Mouse (Mus musculus): ENCODE results near the gene Tmem256.
"Not testable (repeated sequence)": the region's sequence is repeated elsewhere in the genome, so short reads cannot be mapped to it uniquely, and the experiment has no call there.

Gene Tmem256

DNA sequence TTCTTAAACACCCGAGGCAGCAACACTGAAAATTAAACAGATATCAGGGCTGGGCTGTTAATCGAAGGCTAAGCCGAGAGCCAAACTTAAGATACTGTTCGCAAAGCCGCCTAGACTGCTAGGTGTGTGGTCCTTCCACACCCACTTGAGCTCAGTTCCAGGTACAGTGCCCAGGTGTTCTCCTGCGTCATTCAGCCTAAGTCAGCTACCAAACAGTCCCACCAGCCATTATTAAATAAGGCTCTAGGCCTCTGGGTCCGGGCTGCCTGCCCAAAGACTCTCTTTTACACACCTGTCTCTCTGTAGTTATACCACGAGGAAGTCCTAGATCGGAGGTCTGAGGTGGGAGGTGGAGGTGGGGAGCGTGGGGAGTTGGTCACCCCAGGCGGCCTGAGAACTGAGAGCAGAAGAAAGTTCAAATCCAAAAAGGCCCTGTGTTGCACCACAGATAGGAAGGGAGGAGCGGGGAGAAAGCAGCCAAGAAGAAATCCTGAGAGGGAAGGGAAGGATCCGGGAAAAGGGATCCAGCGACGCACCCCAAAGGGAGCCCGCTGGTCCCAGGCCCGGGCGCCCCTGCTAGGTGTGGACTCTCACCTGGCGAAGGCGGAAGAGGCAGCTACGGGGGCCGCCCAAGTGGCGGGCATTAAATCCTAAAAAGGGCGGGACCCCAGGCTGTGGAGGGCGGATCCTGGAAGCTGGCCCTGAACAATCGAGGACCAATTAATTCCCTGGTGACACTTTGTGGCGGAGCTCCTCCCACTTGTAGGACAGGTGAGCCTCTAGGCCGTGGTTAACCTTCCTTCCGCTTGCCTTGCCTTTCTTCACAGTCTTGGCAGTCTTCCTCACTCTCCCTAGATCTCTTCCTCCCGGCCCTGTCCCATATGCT, 20.0 kb downstream of the Tmem256 start, which contains the start of gene Tnk1:
Tnk1 (minus strand) TSS at position 618 of the 886 bp plus-strand sequence.
- DNase-seq = peak; percentile 81

DNA sequence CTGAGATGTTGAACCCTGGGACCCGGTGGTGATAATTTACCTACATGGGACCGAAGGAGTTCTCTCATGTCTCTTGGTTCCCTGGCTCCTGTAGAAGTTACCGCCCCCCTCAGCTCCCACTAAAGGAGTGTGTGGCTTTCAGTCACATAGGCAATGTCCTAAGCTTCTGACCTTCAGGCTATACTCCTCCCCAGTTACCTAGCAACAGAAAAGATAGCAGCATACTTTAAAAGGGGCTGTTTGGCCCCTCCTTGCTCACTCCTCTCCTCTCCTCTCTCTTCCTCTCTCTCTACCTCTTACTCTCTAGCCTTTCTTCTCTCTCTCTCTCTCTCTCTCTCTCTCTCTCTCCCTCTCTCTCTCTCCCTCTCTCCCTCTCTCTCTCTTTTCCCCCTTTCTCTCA, 25.4 kb downstream of the Tmem256 start:
- not testable (repeated sequence) for DNase-seq

DNA sequence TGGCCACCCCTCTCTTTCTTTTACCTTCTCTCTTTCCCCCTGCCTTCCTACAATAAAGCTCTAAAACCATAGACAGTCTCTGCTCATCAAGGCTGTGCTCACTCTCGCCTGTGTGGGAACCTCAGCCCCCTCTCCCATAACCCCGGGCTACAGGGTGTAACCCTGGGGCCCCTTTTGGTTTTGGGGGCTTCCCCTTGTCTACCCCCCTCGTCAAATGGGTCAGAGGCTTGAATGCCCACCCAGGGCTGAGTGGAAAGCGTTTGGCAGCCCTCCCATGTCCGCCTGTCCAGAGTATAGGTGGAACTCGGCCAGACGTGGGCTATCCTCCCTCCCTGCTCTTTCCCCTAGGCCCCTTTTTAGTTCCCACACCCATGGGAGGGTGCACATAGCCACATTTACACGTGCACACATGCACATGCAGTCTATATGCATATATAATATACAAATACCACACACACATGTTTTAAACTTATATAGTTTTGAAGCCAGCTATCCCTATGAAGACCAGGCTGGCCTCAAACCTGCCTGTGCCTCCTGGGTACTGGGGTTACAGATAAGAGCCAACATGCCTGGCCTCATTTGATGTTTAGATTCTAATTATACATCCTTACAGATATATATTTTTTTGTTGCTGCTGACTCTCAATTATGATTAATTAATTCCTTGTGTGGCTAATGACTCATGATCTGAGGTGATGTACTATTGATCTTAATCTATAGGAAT, 26.0 kb downstream of the Tmem256 start:
- no peak for DNase-seq

DNA sequence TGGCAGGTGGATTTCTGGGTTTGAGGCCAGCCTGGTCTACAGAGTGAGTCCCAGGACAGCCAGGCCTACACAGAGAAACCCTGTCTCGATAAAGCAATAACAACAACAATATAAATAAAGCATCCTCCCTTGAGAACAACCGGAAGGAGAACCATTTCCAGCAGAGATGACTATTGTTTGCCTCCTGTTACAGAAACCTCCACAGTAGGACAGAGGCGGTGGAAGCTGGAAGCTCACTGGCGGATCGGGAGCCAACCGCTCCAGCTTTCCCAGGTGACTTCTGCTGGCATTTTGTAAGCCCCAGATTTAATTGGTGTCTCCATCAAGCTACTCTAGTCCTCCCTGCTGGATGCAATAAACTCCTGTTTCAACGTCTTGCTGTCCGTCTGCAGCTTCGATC, 27.2 kb downstream of the Tmem256 start:
- DNase-seq = no peak

DNA sequence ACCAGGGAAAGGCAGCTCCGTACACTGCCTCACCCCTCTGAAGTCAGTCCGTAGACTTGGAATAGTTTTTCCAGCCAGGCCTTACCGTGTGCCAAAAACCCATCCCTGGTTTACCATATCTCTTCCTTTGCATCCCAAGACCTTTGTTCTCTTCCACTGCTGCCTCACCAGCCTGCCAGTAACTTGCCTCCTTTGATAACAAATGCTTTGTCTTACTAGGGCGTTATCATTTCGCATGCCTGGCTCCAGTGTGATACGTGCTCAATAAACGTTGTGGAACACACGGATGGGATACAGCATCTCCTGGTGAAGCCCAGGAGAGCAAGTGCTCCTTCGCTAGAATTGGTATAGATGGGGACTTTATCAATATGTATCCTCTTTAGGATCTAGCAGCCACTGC, 29.0 kb downstream of the Tmem256 start:
- no peak for DNase-seq

DNA sequence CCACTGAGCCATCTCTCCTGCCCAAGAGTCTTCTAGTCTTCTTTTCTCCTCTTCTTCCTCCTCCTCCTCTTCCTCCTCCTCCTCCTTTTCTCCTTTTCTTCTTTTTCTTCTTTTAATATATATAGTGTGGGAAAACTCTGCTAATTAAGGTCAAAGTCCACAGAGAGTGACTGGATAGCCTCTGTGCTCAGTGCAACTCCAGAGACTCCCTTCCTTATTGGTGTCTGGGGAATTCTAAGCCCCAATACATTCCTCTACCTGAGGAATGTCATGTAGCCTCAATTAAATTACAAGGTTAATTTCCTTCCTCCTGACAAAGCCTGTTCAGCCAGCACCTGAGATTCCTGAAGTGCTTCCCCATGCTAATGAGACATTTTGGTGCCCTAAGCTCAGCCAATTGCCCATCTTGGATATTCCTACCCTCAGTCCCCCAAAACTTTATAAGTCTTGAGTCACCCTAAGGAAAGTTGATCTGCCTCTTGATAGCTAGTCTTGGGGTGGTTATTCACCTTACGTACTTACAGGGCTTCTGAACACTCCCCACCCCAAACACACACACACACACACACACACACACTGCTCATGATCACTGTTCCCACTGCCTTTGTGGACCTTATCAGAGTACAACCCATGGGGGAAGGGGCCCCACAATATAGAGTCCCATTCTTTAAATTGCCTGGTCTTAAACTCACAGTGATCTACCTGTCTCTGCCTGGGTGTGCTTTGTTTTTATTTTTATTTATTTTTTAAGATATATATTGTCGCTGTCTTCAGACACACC, 32.2 kb downstream of the Tmem256 start:
- DNase-seq = no peak

DNA sequence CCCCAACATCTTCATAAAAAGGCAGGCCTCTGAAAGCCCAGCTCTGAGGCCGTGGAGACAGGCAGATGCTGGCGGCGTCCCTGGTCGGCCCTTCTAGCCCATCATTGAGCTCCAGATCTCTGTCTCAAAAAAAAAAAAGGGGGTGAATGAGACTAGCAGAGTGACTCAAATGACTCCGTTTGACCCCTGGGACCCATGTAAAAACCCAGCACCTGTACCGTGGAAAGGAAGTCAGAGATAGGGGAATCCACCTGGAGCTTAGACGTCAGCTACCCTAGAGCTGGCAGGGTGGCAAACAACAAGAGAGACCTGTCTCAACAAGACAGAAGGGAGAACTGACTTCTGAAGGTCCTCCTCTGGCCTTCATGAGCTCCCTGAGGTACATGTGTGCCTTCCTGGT, 33.5 kb downstream of the Tmem256 start:
- DNase-seq = no peak

DNA sequence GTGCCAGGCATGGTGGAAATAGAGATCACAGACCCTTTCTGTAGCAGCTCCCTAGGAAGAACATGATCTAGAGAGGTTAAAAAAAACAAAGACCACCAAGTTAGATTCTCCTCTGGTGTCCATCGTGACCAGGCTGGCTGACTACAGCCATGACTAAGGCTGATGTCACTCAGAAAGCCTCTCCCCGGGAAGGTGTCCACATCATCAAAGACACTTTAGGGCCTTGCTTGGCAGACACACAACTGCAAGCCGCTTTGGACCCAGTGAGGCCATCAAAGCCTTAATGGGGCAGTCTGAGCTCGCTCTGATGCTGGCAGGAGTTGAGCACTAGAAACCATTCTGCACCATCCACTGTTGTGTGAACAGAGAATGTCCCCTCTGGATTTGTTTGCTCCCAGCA, 34.1 kb downstream of the Tmem256 start:
- DNase-seq = no peak

DNA sequence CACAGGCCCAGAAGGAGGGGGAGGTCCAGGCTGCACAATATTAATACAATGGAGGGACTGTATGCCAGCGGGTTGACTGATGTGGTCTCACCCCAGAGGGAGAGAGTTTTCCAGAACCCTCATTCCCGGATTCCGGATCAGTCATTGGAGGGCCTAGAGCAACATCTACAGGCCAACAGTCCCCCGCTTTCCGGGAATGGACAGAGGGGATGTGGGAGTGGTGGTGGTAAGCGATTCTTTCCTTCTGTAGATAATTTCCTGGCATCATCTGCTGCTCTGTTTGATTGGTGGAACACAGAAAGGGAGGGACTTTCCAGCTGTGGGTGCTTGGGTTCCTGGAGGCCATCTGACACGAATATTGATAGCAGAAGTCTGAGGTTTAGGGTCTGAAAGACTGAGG, 37.9 kb downstream of the Tmem256 start:
- no peak for DNase-seq

DNA sequence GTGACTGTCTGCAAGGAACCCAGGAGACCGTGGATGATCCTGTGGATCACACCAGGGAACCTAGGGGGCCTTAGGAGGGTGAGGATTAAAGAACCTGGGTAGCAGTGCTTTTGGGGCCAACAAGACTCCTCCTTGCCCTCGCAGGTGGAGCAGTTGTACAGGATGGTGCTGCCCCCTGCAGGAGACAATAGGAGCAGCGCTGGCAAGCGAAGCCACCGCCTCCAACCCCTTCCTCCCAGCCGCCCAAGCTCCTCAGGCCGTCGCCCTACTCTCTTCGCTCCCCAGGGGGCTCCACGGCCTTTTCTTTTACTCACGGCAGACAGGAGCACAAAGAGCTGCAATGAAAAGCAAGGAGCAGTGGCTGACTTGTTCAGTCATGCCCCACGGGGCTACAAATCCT, 38.6 kb downstream of the Tmem256 start:
- DNase-seq = peak; percentile 77

DNA sequence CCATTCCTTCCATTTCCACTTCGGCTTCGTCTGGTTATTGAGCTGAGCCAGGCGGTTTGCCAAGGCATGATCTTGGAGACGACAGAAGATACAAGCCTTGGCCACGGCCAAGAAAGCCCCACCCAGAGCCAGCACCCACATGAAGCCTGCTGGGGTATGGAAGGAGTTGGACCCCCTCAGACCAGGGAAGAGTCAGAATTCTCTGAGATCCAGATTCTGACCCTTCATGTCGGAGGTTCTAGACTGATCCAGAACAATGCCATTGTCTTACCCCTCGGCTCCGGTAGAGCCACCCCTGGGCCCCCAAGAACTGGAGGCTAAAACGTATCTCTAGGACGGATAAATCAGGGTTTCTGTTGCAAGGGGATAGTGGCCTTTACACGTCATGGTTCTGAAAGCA, 39.6 kb downstream of the Tmem256 start, which contains the start of gene Tmem95:
Tmem95 (minus strand) TSS at position 141 of the 400 bp plus-strand sequence.
- no peak for DNase-seq

DNA sequence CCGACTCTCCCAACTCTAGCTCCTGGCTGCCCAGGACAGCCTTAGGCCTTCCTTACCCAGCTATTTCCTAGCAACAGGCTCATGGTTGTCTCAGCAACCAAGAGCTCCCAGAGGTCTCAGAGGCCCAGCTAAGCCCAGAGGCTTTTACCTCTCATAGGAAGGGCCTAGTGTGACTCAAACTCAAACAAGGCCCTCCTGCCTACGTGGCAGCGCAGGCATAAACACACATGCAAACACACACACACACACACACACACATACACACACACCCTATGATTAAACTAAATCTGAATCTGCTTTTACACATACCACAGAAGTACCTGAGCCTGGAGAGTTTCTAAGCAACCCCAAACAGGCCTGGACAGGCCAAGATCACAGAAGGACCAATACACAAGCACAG, 40.1 kb downstream of the Tmem256 start:
- no peak for DNase-seq

DNA sequence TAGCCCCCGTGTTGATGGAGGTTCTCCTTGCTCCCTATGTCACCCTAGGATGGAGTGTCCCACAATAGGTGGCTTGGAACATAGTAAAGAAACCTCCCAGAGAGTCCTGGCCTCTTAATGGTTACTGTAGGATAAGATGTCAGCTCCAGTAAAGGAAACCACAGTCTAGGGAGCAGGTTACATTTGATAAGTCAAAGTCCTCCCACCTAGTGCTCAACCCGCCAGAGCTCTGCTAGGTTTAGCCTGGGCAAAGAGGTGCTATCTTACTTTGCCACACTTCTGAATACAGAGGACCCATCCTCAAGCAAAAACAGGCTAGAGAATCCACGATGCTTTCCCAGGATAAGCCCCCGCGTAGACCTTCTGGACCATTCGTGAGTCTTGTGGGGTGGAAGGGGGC, 40.6 kb downstream of the Tmem256 start:
- DNase-seq = no peak

DNA sequence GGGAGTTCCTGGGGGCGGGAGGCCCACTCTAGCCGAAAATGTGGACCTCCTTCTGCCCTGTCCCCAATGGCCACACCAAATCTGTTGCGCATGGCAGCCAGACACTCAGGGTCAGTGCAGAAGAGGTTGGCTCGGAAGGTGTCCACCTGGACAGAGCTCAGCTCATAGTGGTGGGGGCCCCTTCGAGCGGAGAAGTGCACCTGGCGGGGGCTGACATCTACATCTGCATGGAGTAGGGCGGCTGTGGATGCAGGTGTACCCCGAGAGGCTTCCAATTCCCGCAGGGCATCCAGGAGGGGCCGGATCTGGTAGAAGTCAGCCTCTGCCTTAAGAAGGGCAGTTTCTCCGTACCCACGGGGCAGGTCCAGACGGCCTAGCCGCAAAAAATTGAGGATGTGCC, 41.4 kb downstream of the Tmem256 start:
- no peak for DNase-seq

DNA sequence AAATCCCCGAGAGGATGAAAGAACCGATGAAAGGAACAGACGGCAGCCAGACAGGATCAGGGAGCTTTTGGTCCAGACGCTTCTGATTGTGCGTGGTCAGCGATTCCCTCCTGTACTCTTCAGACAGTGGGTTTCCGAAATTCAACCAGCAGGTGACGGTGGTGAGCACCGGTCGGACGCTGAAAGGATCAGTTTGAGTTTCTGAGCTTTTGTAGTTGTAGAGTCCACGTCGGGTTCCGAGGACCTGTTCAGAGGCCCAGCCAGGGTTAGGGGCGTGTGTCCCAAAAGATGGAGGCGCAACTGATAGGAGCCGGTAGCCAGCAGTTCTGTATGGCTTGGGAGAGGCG, 42.2 kb downstream of the Tmem256 start:
- DNase-seq = peak; percentile 83

DNA sequence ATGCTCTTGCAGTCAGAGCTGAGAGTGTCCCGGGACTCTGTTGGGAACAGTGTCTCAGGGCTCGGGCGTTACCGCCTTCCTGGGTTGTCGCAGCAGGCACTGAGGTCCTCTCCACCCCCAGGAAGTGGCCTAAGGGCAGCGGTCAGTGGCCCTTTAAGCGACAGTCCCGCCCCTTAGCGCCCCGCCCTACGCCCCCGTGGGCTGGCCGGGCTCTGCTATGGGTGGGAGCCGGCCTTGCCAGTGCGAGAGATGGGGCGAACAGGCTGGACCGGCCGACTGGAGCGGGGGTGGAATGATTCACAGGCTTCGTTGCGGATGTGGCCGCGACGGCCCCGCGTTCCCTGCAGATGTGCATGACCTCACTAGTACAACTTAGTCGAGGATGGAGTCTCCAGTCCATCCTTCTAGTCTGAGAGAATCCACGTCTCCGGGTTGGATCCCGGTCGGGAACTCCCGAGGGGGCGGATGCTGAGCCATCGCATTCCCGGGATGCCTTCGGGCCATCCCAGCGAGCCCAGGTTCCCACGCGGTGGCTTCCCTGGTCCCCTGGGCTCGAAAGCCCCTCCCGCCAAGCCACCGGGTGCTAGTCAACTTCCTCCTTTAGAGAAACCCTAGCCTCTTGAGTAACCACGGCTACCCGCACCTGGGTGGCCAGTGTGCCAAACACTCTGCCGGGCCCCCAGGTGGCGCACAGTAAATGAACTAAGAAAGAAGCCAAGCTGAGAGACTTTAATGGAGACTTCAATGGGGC, 42.7 kb downstream of the Tmem256 start, which contains the start of gene Kctd11:
Kctd11 (minus strand) TSS at position 554 of the 751 bp plus-strand sequence.
- peak; percentile 92 for DNase-seq

DNA sequence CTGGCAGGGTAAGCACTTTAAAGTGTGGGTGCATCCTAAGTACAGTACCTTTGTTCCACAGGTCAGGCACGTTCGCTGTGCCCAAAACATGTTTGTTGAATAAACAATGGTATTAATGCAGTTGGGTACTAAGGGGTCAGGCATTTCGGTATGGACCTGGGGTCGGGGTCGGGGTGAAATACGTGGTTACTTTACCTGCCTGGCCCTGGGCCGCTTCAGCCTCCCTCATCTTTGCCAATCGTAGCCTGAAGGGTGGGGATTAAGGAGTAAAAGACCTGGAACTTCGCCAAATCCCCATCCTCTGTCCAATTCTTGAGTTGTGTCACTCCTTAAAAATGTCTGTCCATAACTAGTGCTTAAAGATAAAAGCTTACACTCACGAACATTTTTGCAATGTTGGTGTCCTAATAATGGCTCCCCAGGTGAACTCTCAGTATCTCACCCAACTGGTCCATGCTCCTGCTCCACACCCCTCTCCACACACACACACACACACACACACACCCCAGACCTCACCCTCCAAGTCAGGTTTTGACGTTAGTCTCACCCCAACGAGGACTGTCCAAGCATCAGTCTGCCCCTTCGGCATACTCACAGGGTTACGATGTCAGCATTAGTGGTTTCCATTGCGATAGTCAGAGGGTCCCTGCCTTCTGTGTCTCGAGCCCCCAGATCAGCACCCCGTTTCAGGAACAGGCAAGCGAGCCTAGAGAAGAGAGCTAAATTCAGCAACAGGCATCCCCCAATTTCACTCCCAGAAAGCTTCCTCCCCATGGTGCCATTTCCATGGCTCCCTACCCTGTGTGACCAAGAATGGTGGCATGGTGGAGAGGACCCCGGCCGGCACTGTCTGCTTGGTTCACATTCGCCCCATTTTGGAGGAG, 43.7 kb downstream of the Tmem256 start:
- no peak for DNase-seq

DNA sequence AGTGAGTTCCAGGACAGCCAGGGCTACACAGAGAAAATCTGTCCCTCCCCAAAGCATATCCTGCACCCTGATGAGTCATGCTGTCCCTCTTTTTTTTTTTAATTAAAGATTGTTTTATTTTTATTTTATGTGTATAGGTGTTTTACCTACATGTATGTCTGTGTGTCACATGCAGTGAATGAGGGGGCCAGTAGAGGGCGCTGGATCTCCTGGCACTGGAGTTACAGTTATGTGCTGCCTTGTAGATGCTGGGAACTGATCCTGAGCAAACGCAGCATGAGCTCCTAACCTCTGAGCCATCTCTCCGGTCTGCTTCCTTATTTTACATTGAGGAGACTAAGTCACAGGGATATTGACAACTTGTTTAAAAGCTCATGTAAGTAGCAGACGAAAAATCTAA, 44.8 kb downstream of the Tmem256 start:
- no peak for DNase-seq

DNA sequence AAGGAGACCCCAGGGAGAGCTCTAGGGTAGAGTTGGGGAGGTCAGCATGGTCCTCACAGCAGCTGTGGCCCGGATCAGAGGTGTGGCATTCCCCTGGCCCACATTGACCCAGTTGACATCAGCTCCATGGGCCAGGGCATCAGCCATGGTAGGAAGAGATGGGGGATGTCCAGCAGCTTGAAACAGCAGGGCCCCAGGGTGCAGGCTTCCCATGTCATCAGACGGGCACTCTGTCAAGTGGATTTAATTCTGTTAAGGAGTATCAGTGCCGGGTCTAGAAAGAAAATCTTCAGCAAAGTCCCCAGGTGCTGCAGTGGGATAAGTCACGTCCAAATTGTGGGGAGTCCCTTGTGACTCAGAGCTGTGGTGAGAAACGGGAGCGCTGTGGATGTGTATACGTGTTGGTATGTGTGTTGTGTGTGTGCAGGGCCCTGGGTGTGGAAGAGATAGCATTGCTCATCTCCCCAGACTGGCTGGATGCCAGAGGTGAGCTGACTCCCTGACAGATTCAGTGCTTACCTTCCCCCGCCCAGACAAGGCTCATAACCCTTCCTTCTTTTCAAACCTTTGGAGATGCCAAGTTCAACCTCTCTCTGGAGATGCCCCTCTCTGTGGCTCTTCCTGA, 45.3 kb downstream of the Tmem256 start:
- DNase-seq = no peak

DNA sequence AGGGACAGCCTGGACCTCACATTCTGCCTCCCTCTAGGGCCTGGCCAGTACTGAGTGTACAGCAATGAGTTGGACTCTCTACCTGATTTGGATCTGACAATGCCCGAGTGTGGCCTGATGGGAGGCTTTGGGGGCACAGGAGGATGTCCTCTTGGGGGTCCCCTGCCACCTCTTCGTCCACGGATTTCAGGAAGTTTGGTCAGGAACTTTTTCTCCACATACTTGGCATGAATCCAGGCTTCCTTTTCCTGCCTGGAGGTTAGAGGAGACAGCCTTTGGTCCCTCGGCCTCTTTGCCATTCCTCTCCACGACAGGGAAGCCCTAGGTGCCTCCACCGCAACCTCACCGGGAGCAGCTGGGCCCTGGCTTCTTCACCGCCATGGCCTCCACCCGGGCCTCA, 45.9 kb downstream of the Tmem256 start:
- no peak for DNase-seq

DNA sequence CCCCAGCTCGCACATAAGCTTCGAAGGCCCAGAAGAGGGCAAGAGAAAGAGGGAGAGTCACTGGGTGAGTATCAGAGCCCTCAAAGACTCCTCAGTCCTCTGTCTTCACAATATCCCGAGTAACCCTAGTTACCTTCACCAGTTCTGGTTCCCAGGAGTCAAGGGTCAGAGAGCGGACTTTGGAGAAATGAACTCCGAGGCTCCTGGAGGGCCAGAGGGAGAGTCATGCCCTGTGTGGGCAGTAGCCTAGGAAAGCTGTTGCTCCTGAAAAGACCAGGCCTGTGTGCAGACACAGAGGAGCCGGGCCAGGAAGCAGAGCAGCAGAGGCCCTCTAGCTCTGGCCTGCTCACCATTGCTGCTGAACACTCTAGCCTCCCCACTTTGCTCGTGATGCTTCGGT, 46.3 kb downstream of the Tmem256 start:
- DNase-seq = no peak
